Mouse (Mus musculus) heart, adult 2 months (tissue): Measurements from ENCODE around the gene Baz1a. TPM values are rescaled to one million over a fixed set of nuclear protein-coding genes. Genes with fewer than 3 reads are reported as not detected.
A peak's percentile ranks its signal among the peaks of the same experiment; 100 is the strongest.

Experiments used
- DNase-seq, 2 experiments: peaks; one replicate each; pipeline ENCODE4 v3.0.0; 2021
- H3K27ac ChIP-seq: fragments of 200-600 bp; 2 replicates; pipeline ENCODE4 v1.8.1; 2022
- H3K27me3 ChIP-seq: fragments of 200-500 bp; 2 replicates; pipeline ENCODE4 v1.6.1; 2012; ENCODE audit warnings: mild to moderate bottlenecking, low read length, inconsistent platforms, mixed read lengths; ENCODE audit not compliant: control insufficient read depth, insufficient read depth
- H3K36me3 ChIP-seq: fragments of 200-500 bp; 2 replicates; pipeline ENCODE4 v1.6.1; 2012; ENCODE audit warnings: low read length, inconsistent platforms; ENCODE audit not compliant: control insufficient read depth, insufficient read depth
- H3K4me1 ChIP-seq: fragments of 200-500 bp; 2 replicates; pipeline ENCODE4 v1.6.1; 2011; ENCODE audit warnings: low read length; ENCODE audit not compliant: control insufficient read depth, insufficient read depth
- H3K4me3 ChIP-seq: fragments of 200-600 bp; 2 replicates; pipeline ENCODE4 v1.8.1; 2022
- H3K79me2 ChIP-seq: fragments of 200-500 bp; replicated peaks from 2 replicates; pipeline ENCODE4 v1.6.1; 2012; ENCODE audit warnings: mild to moderate bottlenecking, inconsistent platforms, low read length, moderate library complexity, mixed read lengths; ENCODE audit not compliant: control insufficient read depth, insufficient read depth
- H3K9ac ChIP-seq: fragments of 200-500 bp; 2 replicates; pipeline ENCODE4 v1.6.1; 2012; ENCODE audit warnings: low read depth, mild to moderate bottlenecking, control low read depth, inconsistent platforms, low read length, mixed read lengths
- CTCF ChIP-seq: fragments of 200-600 bp; IDR thresholded peaks from 2 replicates; pipeline ENCODE4 v1.8.1; 2022; ENCODE audit warnings: antibody characterized with exemption, mild to moderate bottlenecking, moderate library complexity
- EP300 ChIP-seq: fragments of 200-500 bp; IDR thresholded peaks from 2 replicates; pipeline ENCODE4 v1.6.1; 2011; ENCODE audit warnings: low read depth, low read length, control low read depth; ENCODE audit not compliant: insufficient read depth
- POLR2A ChIP-seq: fragments of 200-500 bp; IDR thresholded peaks from 2 replicates; pipeline ENCODE4 v1.6.1; 2011; ENCODE audit warnings: mild to moderate bottlenecking, low read depth, low read length, control low read depth; ENCODE audit not compliant: insufficient read depth
- WGBS: fragments of 180-500 bp; shearing (Covaris S2); methylation state at CpG from one replicate; pipeline ENCODE4 v1.1.7; 2018; 5-methylcytosine and 5-hydroxymethylcytosine counted together
- intact Hi-C: fragments of 180-260 bp; cut with DNase I; formaldehyde crosslinking; loops from one replicate; pipeline ENCODE4 v1.15.1; 2025
- polyA plus RNA-seq: library from polyadenylated mRNA; depleted of rRNA; stranded (reverse); fragments of >200 nt; gene quantifications from 2 replicates; pipeline ENCODE4 v1.2.3, GENCODE M21; 2012
- total RNA-seq, 2 experiments: library from RNA; stranded (reverse); gene quantifications; 2 replicates each; pipeline ENCODE4 v1.2.3; 2021

The Baz1a gene
- total and polyA plus RNA-seq, 3 experiments = 1.4 to 7.8 (median 7.0) TPM

DNA sequence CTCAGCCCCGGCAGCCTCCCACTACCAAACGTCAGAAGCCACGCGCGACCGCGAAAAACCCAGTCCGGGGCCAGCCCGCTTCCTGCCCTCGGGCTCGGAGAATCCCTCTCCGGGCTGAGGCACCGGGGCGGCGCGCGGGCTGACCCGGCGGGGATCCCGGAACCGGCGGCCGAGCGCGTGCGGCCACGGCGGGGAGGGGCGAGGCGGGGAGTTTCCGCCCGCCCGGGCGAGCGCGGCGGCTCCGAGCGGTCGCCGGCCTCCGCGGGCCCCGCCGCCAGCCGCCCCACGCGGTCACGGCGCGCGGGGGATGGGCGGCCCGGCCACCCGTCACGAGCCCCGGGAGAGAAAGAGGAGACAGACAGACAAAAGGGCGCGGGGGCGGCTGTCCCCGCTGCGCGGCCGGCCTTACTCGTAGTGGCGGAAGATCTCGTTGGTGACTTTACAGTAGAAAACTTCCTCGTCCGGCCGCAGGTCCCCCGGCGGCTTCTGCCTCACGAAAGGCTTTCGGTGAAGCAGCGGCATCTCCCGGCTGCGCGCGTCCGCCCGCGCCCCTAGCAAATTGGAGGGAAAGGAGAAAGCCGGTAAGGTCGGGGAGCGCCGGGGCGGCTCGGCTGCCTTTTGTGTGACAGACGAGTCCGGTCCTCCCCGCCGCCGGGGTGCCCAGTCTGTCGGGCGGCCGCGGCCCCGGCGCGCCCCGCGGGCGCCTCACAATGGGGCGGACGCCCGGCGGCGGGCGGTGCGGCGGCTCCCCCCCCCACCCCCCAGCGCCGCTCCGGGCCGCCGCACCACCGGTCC lies 28.7 kb downstream of the Baz1a start:
- under 1% methylated on average over 106 of the region's 117 CpGs for WGBS
- peak overlapping the region; percentile 87 for H3K4me3 ChIP-seq
- no peaks in the 10 kb centered on the region for H3K79me2 ChIP-seq
- no peaks in the 10 kb centered on the region for H3K27me3 ChIP-seq
- H3K36me3 ChIP-seq = no peaks in the 10 kb centered on the region
- no peaks in the 10 kb centered on the region for H3K4me1 ChIP-seq
- no peak for TF ChIP-seq POLR2A
- peak; percentile 11; the same call in 1 of the 2 replicates for TF ChIP-seq CTCF
- peak overlapping the region; percentile 82 for H3K27ac ChIP-seq
- peak; percentile 80 to 81 for DNase-seq
- intact Hi-C loops = loop anchor here (5.0 to 10.0 kb wide), 2 partner anchors 151 to 317 kb away; partner anchors contain the start of gene Ppp2r3c
- H3K9ac ChIP-seq = peak overlapping the region; percentile 92

DNA sequence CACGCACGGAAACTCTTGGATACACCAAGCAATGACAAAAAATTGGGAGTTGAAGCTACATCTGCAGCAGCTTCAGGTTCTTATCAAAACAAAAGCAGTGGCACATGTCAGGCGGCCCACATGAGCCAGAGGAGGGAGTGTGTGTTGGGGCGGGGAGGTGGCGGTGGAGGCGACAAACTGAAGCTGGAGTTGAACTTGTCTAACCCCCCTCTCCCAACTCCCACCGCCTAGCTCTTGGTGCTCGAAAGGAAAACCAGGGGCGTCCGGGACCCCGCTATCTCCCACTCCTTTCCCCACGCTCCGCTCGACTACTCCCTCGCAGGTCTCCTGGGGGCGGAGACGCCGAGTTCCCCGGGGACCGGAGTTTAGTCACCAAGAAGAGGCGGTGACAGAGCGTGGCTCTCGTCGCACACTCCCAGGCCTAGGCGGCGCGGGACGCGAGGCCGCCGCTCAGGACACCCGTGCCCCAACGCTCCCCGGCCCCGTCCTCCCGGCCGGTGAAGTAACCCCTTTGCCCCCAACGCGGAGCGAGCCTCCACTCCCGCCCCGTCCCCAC lies 29.4 kb downstream of the Baz1a start:
- H3K36me3 ChIP-seq = no peaks in the 10 kb centered on the region
- TF ChIP-seq EP300 = no peak
- TF ChIP-seq POLR2A = no peak
- TF ChIP-seq CTCF = no peak
- intact Hi-C loops = loop anchor here (5.0 to 10.0 kb wide), 2 partner anchors 150 to 318 kb away; partner anchors contain the start of gene Ppp2r3c
- no peaks in the 10 kb centered on the region for H3K27me3 ChIP-seq
- 1% methylated on average over 42 of the region's 42 CpGs for WGBS
- DNase-seq = peak; percentile 85 to 86
- H3K27ac ChIP-seq = peak overlapping the region; percentile 82
- peak overlapping the region; percentile 92 for H3K9ac ChIP-seq
- H3K4me3 ChIP-seq = peak overlapping the region; percentile 87
- no peaks in the 10 kb centered on the region for H3K4me1 ChIP-seq
- no peaks in the 10 kb centered on the region for H3K79me2 ChIP-seq

DNA sequence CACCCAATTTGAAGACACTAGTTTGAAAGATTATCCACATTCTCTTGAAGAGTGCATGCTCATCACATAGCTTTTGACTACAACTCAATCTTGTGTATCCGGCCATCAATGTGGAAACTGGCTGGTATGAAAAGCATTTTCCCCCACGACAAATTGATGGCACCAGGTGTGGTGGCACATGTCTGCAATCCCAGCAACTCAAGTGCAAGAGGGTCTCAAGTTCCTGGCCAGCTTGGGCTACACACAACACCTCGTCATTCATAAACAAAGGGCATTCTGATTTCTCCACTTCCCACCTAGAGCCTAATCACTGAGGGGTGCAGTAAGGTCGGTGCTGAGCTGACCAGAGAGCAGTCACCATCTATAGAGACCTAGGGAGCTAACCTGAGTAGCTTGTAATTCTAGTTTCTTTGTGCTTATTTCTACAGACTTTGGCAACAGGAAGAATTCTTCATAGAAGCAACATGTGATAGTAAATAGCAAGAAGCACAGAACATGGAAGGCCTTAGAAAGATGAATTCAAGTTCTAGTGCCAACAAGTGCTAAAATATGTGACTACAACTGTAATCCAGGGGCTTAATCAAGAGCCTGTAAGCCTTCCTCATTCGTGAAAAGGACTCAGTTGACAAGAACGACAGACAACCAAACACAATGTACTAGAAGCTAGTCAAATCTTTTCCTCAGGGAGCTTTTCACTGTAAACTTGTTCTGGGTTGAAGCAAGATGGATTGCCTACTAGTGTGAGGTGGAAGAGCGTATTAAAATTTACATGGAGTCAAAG lies 31.0 kb downstream of the Baz1a start:
- Histone ChIP-seq H3K9ac (no peak overlapping the region), H3K27ac (no peak overlapping the region), H3K4me3 (no peak overlapping the region), H3K79me2 (no peaks in the 10 kb centered on the region), H3K27me3 (no peaks in the 10 kb centered on the region), H3K36me3 (no peaks in the 10 kb centered on the region), H3K4me1 (no peaks in the 10 kb centered on the region)
- 88% methylated on average over 7 of the region's 7 CpGs for WGBS
- TF ChIP-seq CTCF (no peak), POLR2A (no peak)
- no peak for DNase-seq
- intact Hi-C loops = loop anchor here (10.0 kb wide), 1 partner anchor 148 kb away; no protein-coding TSS in a partner anchor

DNA sequence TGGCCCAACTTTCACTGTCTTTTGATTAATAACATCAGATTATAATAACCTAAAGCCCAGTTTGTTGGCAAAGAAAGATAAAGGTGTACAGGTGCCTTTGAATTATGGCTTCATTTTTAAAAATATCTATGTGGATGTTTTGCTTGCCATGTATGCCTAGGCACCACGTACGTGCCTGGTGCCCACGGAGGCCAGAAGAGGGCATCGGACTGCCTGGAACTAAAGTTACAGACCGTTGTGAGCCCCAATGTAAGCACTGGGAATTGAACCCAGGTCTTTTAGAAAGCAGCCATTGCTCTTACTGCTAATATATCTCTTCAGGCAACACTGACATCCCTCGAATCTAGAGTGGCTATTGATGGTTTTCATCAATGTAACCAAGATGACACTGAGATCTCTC lies 32.2 kb downstream of the Baz1a start:
- Histone ChIP-seq H3K4me1 (no peaks in the 10 kb centered on the region), H3K9ac (no peak overlapping the region), H3K4me3 (no peak overlapping the region), H3K79me2 (no peaks in the 10 kb centered on the region), H3K36me3 (no peaks in the 10 kb centered on the region), H3K27me3 (no peaks in the 10 kb centered on the region), H3K27ac (no peak overlapping the region)
- 86% methylated on average over 6 of the region's 6 CpGs for whole genome bisulfite sequencing
- intact Hi-C loops = loop anchor here (10.0 kb wide), 1 partner anchor 147 kb away; no protein-coding TSS in a partner anchor
- no peak for DNase-seq
- no peak for TF ChIP-seq EP300
- TF ChIP-seq POLR2A = no peak
- no peak for TF ChIP-seq CTCF

DNA sequence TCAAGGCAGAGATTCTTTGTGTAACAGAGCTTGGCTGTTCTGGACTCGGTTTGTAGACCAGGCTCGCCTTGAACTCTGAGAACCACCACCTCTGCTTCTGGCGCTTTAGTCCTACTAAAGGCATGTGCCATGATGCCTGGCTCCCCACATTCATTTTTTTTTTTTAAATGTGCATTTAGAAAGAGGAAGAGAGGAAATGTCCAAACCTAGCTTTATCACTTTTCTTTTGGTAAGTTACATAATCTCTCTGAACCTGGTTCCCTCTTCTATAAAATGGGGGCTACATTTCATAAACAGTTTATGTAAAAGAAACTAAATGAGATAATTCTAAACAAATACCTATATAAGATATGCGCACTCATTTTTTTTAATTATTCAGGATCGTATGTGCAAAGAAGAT lies 33.2 kb downstream of the Baz1a start:
- H3K4me3 ChIP-seq = no peak overlapping the region
- intact Hi-C loops = loop anchor here (10.0 kb wide), 1 partner anchor 146 kb away; no protein-coding TSS in a partner anchor
- no peaks in the 10 kb centered on the region for H3K4me1 ChIP-seq
- H3K79me2 ChIP-seq = no peaks in the 10 kb centered on the region; the same call in 1 of the 2 replicates
- WGBS = 95% methylated on average over 5 of the region's 5 CpGs
- no peak for DNase-seq
- H3K9ac ChIP-seq = no peak overlapping the region
- no peaks in the 10 kb centered on the region for H3K27me3 ChIP-seq
- H3K36me3 ChIP-seq = no peaks in the 10 kb centered on the region
- no peak overlapping the region for H3K27ac ChIP-seq
- TF ChIP-seq CTCF (no peak), POLR2A (no peak), EP300 (no peak)
